Mouse (Mus musculus) heart, postnatal 0 days (tissue): ENCODE results near the gene Vwc2.

ENCODE experiments used
- CTCF ChIP-seq: IDR thresholded peaks from 2 replicates; pipeline ENCODE4 v1.5.1; 2016; ENCODE audit warnings: antibody characterized with exemption, control low read depth, low read depth
- EP300 ChIP-seq: IDR thresholded peaks from 2 replicates; pipeline ENCODE4 v1.6.1; 2016; ENCODE audit warnings: antibody characterized with exemption, low read depth

DNA sequence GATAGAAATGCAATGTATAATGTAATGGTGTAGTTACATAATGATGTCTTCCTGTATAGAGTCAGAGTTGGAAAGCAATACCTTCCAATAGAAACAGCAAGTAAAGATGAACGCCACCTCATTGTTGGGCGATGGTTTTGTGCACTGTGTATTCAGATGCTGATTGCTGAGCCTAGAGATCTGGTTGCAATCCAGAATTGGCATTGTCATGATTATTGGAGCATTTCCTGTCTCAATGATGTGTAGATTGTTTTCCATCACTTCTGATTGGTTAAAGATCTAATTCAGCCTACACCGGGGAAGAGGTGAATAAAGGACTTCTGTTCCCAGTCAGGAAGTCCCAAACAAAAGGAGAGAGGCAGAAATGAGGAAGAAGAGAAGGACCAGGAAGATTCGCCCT lies 15.7 kb upstream of the Vwc2 start:
- TF ChIP-seq CTCF (no peak), EP300 (no peak)
